Mouse (Mus musculus) T-helper 2 cell (primary cell): ENCODE results near the gene Igsf3.

Experiments used
- in situ Hi-C: fragments of 300-600 bp; cut with MboI, MseI; formaldehyde crosslinking; loops from one replicate; pipeline ENCODE4 v1.15.1; 2025; ENCODE audit warnings: high pct_unique_total_duplicates

Igsf3 gene

DNA sequence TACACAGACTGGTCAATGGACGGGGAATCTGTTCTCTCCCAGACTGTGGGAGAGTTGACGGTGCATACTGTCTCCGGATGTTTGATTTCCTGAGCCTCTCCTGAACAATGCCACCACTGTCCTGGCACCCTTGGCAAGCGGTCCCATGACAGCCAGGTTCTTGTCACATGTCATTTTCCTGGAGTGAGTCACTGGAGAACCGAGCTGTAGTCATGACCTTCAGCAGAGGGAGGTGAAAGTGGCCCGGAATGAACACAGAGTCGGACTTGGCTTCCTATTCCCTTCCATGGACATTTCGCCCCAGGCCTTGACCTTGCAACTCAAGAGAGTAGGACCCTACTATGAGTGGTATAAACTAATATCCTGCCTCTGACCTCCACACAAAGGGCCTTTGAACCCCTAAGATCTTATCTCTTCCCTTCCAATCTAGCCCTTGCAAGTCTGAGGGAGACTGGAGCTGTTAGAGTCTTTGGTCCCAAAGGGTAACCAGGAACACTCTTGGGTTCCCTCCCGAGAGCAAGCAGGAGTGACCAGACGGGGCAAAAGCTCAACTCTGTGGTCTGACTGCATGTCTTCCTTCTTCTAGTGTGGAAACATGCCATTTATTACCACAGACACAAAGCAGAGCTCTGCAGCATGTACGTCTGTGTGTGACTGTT is 123.6 kb downstream of the Igsf3 start:
- in situ Hi-C loops: no loop called here

DNA sequence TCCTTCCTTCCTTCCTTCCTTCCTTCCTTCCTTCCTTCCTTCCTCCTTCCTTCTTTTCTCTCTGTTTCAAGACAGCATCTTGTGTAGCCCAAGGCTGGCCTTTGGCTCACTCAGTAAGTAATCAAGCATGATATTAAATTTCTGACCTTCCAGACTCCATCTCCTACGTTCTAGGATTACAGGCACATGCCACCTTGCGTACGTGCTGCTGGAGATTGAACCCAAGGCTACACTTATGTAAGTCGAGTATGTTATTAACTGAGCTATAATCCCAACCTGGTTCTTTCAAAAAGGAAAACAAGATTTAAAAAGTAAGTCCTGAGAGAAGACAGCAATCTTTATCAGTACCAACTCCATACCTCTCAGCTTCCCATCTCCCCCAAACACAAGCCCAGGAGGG is 124.7 kb downstream of the Igsf3 start:
- in situ Hi-C loops: no loop called here

DNA sequence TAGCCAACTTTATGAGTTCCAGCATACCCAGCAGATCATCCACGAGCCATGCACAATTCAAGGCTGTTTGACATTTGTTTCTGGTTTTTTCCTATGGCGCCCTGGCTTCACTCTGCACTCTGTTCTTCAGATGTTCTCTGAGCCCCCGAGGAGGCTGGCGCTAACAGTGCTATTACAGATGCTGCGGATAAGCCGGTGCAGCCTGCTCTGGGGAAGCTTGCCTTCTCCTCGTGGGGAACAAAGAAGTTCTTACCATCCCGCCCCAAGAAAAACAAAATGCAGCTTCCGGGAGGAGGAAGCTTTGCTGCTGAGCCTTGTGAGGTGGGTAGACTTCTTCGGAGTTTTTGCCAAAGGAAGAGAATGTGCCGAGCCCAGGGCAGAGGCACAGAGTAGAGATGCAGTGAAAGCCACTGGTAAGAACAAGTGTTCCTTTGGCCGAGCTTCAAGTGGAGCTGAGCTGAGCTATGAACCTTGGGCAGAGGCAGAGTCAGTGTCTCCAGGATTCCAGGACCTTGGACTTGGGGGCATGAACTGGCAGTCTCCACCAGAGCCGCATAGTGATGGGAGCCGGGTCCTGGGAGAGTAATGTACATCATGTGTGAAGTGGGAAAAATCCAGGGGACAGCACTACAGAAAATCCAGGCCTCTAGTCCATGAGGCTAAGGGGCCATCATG is 125.3 kb downstream of the Igsf3 start:
- in situ Hi-C loops: no loop called here

DNA sequence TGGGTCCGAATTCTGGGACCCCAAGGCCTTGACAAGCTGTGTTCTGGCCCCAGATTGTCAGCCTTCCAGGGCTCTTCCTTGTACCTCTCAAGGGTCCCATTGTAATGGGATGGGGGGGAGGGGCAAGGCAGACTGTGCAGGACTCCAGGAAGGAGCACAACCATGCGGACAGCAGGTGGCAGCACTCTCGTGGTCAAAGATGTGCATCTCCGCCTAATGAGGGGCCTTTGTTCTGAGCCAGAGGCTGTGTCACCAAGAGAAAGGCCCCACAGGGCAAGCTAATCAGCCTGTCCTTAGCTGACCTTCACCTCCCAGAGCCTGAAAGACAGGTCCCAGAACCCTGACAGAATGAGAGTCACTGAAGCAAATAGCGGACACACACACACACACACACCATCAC is 129.3 kb downstream of the Igsf3 start:
- in situ Hi-C loops: no loop called here

DNA sequence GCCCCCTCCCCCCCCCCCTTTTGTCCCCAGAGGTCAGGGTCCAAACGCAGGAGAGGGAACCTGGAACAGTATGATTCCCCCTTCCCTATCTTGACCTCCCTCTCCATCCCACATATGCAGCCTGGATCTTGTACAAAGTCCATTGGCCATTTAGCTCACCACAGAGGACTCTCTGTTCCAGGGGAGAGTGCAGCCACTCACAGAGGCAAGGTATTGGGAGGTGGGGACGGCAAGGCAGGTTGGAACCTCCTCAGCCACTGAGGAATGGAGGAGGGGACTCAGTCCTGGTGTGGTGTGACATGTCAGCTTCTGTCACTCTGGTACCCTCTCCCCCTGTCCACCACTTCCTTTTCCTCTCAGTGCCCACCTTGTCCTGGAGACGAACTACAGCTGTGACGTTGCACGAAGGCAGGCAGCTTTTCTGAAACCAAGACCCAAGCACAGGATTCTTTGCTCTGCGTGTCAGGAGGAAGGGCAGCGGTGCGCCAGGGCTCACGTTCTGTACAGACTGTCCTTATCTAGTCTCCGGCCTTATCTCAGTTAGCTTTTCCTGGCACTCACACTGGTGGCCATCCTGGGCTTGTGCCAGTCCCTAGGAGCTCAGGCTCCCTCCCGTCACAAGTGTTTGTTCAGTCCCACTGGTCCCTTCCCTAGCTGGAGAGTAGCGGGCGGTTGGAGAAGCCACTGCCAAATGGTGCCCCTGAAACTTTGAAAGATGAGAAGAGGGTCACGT is 130.3 kb downstream of the Igsf3 start:
- in situ Hi-C loops: no loop called here

DNA sequence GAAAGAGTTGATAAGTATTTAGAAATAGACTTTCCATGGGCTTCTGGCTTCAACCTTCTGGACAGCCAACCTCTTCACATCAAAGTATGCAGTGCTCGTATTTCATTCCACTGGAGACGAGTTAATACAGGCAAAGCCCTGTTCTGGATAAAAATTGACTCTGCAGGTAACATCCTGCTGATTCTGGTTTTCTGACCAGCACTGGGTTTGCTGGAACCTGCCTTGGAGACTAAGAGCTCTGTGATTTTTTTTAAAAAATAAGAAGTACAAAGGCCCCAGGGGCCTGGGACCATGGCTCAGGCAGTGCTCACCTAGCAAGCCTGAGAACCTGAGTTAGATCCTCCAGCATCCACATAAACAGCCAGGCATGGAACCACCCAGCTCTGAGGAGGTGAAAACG is 130.9 kb downstream of the Igsf3 start:
- in situ Hi-C loops: no loop called here

DNA sequence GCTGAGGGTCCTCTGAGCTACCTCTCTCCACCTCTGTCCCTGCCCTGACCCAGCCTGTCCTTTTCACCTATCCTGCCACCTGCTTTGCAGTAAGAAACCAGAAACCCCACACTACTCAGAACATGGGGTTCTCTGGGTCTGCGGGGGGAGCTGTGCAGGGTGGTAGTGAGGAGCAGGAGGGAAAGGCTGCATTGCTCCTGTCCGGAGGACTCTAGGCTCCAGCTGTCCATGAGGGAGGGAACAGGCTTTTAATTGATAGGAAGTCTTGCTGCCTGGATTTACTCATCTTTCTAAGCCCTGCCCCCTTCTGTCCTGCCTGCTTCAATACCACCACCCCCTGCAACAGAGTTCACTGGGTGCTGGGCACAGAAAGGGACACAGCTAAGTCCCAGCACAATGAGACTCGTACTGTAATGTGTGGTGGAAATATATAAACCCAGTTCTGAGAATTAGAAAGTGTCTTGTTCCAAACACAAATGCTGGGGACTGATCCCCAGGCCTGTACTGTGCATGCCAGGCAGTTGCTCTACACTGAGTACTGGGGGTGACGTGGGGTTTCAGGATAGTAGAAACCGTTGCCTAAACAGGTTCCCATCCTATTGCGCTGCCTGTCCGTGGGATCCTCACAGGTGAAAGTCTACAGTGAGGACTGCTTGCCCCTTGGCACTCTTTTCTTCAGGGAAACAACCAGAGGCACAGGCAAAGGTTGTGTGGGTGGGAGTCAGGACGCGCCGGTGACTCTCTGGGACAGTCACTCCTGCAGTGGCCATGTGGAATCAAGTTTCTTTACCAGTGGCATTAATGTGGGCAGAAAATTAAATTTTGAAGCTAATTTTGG is 133.0 kb downstream of the Igsf3 start:
- in situ Hi-C loops: no loop called here

DNA sequence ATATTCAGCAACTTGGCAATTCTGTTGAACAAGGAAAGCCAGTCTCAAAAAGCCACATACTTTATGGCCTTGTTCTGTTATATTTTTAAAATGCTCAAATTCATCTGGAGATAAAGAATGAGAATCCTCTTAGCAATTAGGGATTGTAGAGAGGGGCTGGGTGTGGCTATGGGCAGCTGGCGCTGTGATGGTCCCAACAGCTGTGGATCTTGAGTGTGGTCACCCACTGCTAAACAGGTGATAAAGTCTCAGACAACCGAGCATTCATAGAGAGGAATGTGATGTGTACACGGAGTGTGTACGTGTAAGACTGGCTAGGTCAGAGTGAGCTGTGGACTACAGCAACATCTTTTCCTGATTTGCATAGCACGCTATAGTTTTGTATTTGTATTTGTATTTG is 133.7 kb downstream of the Igsf3 start:
- in situ Hi-C loops: no loop called here
